In the genomic region with DNA sequence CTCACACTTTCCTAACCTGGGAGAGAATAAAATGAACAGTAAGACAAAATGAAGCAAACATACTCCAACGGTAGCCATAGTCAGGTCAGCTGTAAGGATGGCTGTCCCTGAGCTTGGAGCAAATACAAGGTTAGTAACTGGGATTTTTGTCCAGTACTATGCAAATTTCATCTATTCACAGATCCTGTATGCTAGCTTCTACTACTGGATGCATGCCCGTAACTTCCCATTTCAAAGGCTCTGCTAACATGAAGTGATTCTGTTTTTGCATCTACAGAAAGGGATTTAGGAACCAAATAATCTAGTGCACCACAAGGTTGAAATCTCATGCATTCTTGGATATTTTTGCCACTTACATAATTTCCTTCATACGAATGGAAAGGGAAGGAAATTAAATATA, we compare ENCODE assay signal across 25 mouse cellular contexts.
"Had no signal": no experiment of that assay in that cellular context is flagged by ENCODE, and none has a peak within 500 bp of the region (broad histone marks: within the 10 kb centered on the region; RNA-seq: fewer than 3 reads in every experiment).

No protein-coding gene starts in this region.

- H3K27ac ChIP-seq: gastrocnemius, adult 2 months; heart, adult 2 months; heart, embryonic 13.5 days; heart, embryonic 15.5 days; hindbrain, embryonic 10.5 days; hindbrain, embryonic 12.5 days; hindbrain, embryonic 14.5 days; intestine, embryonic 15.5 days; layer of hippocampus, adult 2 months; limb, embryonic 10.5 days; limb, embryonic 12.5 days; liver, embryonic 13.5 days; liver, embryonic 15.5 days had no signal

- DNase-seq: gastrocnemius, adult 2 months; gastrocnemius, postnatal 10 days; gastrocnemius, postnatal 25 days; heart, adult 2 months; heart, postnatal 14 days; heart, postnatal 36 days; kidney, adult 18-20 months; kidney, adult 8-10 months; kidney, postnatal 10 days; kidney, postnatal 25 days; kidney, postnatal 4 days; liver; liver, embryonic 13.5 days had no signal

- ATAC-seq: inflammation-experienced regulatory T-cells, adult 6 months; intestine, embryonic 15.5 days; intestine, postnatal 0 days had no signal

- H3K4me3 ChIP-seq: gastrocnemius, adult 2 months; heart, adult 2 months; heart, embryonic 13.5 days; heart, embryonic 15.5 days; hindbrain, embryonic 10.5 days; hindbrain, embryonic 12.5 days; intestine, embryonic 15.5 days; layer of hippocampus, adult 2 months; limb, embryonic 10.5 days; limb, embryonic 12.5 days; liver, embryonic 13.5 days; liver, embryonic 15.5 days had no signal
